Mouse (Mus musculus) limb, embryonic 14.5 days (tissue): ENCODE data around the gene Smarcc1. TPM values are rescaled to one million over a fixed set of nuclear protein-coding genes. Genes with fewer than 3 reads are reported as not detected.

Source experiments
- ATAC-seq: fragments of 200-750 bp; cut with Nextera tagmentation; 2 replicates; pipeline ENCODE4 v1.8.0; 2017; ENCODE audit warnings: low read depth, moderate number of reproducible peaks, moderate TSS enrichment; ENCODE audit not compliant: low FRiP score
- DNase-seq: peaks from one replicate; pipeline ENCODE4 v3.0.0-alpha.2; 2015; ENCODE audit warnings: low spot score
- H3K27ac ChIP-seq: fragments of 300-500 bp; sonication (generic); replicated peaks from 2 replicates; pipeline ENCODE4 v1.5.1; 2014; ENCODE audit warnings: low read depth, mild to moderate bottlenecking, low read length, moderate library complexity, mixed read lengths
- H3K27me3 ChIP-seq: fragments of 300-500 bp; sonication (generic); 2 replicates; pipeline ENCODE4 v1.6.1; 2014; ENCODE audit warnings: low read length, mixed read lengths; ENCODE audit not compliant: control insufficient read depth, insufficient read depth
- H3K36me3 ChIP-seq: fragments of 300-500 bp; sonication (generic); 2 replicates; pipeline ENCODE4 v1.6.1; 2014; ENCODE audit warnings: mild to moderate bottlenecking, low read length, moderate library complexity, mixed read lengths; ENCODE audit not compliant: control insufficient read depth, insufficient read depth
- H3K4me1 ChIP-seq: fragments of 300-500 bp; sonication (generic); 2 replicates; pipeline ENCODE4 v1.6.1; 2014; ENCODE audit warnings: antibody characterized with exemption, low read length, mixed read lengths; ENCODE audit not compliant: control insufficient read depth, insufficient read depth
- H3K4me2 ChIP-seq: fragments of 300-500 bp; sonication (generic); replicated peaks from 2 replicates; pipeline ENCODE4 v1.6.1; 2014; ENCODE audit warnings: low read depth, mild to moderate bottlenecking, low read length, moderate library complexity; ENCODE audit not compliant: severe bottlenecking
- H3K4me3 ChIP-seq: fragments of 300-500 bp; sonication (generic); replicated peaks from 2 replicates; pipeline ENCODE4 v1.5.1; 2014; ENCODE audit warnings: low read length
- H3K9ac ChIP-seq: fragments of 300-500 bp; sonication (generic); 2 replicates; pipeline ENCODE4 v1.6.1; 2014; ENCODE audit warnings: mild to moderate bottlenecking, low read depth, low read length, moderate library complexity; ENCODE audit not compliant: severe bottlenecking
- H3K9me3 ChIP-seq: fragments of 300-500 bp; sonication (generic); 2 replicates; pipeline ENCODE4 v1.6.1; 2016; ENCODE audit warnings: low read length; ENCODE audit not compliant: control insufficient read depth
- POLR2A ChIP-seq: fragments of 200-500 bp; IDR thresholded peaks from 2 replicates; pipeline ENCODE4 v1.8.0; 2012; ENCODE audit warnings: inconsistent platforms, mild to moderate bottlenecking, moderate library complexity, borderline replicate concordance; ENCODE audit not compliant: insufficient read depth, insufficient read length; ENCODE audit errors: extremely low read depth
- WGBS: fragments of 180-500 bp; shearing (Covaris S2); extraction: QIAGEN DNeasy Blood & Tissue Kit; methylation state at CpG from one replicate; pipeline ENCODE4 v1.1.7; 2014; 5-methylcytosine and 5-hydroxymethylcytosine counted together
- polyA plus RNA-seq, 2 experiments: library from polyadenylated mRNA; depleted of rRNA in 1 of 2; stranded (reverse) in 1 of 2; unstranded in 1 of 2; fragments of >200 nt; fragmentation: Nextera tagmentation in 1 of 2; extraction: Ambion mirVana in 1 of 2; gene quantifications; 2 replicates each; pipeline versions ENCODE4 v1.2.1 to v1.2.3; 2012 to 2014

Smarcc1 gene
- polyA plus RNA-seq, 2 experiments, result 72.8 to 132 TPM

DNA sequence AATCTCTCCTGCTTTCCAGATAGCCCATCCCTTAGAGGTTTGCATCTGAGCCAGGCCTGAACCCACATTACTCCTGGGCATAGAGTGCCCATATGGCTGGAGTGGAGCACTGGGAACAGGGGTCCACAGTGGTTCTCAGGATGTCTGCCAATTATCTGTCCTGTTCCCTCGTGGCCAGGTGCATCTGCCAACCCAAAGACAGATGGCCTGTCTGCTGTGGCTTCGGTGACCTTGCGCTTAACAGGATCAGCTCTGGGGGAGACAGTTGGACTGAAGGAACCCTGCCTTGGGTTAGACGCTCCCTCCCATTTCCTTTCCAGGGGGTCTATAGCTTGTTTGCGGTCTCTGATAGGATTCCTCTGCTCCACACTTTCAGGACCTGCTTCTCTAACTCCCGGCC, 141.1 kb downstream of the Smarcc1 start:
- WGBS, result 81% methylated on average over 6 of the region's 6 CpGs
- no peak overlapping the region for H3K9ac ChIP-seq
- H3K27me3 ChIP-seq, result no peaks in the 10 kb centered on the region
- no peak overlapping the region for H3K27ac ChIP-seq
- DNase-seq (no peak), ATAC-seq (no peak)
- H3K4me2 ChIP-seq, result no peak overlapping the region
- no peaks in the 10 kb centered on the region for H3K4me1 ChIP-seq
- H3K36me3 ChIP-seq, result no peaks in the 10 kb centered on the region
- TF ChIP-seq POLR2A, result no peak
- H3K4me3 ChIP-seq, result no peak overlapping the region
- no peaks in the 10 kb centered on the region for H3K9me3 ChIP-seq

DNA sequence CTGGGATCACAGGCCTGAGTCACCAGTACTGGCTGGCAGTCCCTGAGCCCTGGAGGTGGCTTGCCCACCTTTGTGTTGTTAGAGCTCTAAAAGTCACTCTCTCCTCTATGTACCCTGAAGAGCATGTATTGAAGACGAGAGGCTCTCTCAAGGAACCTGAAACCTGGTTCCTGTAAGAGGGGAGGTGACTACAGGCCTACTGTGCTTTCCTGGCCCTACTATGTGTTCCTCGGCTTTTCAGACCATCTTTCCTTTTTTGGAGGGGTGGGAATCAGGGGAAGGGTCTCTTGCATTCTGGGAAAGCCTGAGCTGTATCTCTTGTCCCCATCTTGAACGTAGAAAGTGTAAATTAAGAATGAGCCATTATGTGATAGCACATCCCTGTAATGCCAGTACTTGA, 141.6 kb downstream of the Smarcc1 start:
- DNase-seq, result no peak
- H3K4me1 ChIP-seq, result no peaks in the 10 kb centered on the region
- H3K4me2 ChIP-seq, result no peak overlapping the region
- ATAC-seq, result no peak
- 72% methylated on average over 3 of the region's 3 CpGs for WGBS
- no peaks in the 10 kb centered on the region for H3K36me3 ChIP-seq
- TF ChIP-seq POLR2A, result no peak
- no peaks in the 10 kb centered on the region for H3K27me3 ChIP-seq
- H3K4me3 ChIP-seq, result no peak overlapping the region
- H3K9me3 ChIP-seq, result no peaks in the 10 kb centered on the region
- no peak overlapping the region for H3K27ac ChIP-seq
- H3K9ac ChIP-seq, result no peak overlapping the region

- no peak for ATAC-seq
- Histone ChIP-seq H3K36me3 (no peaks in the 10 kb centered on the region), H3K9me3 (no peaks in the 10 kb centered on the region), H3K9ac (no peak overlapping the region), H3K4me1 (no peaks in the 10 kb centered on the region), H3K27me3 (no peaks in the 10 kb centered on the region), H3K27ac (no peak overlapping the region), H3K4me2 (no peak overlapping the region), H3K4me3 (no peak overlapping the region)
- no peak for DNase-seq
- 80% methylated on average over 8 of the region's 8 CpGs for WGBS
- TF ChIP-seq POLR2A, result no peak
Measured at GRCm38 (mm10) chr9:110263181-110263580, 145.7 kb downstream of the Smarcc1 start.

GRCm38 (mm10) chr9:110264991-110265390, 147.5 kb downstream of the Smarcc1 start:
- ATAC-seq, result no peak
- H3K27me3 ChIP-seq, result no peaks in the 10 kb centered on the region
- H3K4me3 ChIP-seq, result no peak overlapping the region
- no peak overlapping the region for H3K27ac ChIP-seq
- TF ChIP-seq POLR2A, result no peak
- no peaks in the 10 kb centered on the region for H3K36me3 ChIP-seq
- 73% methylated on average over 9 of the region's 9 CpGs for whole genome bisulfite sequencing
- no peak for DNase-seq
- no peaks in the 10 kb centered on the region for H3K9me3 ChIP-seq
- H3K9ac ChIP-seq, result no peak overlapping the region
- no peaks in the 10 kb centered on the region for H3K4me1 ChIP-seq
- H3K4me2 ChIP-seq, result no peak overlapping the region

DNA sequence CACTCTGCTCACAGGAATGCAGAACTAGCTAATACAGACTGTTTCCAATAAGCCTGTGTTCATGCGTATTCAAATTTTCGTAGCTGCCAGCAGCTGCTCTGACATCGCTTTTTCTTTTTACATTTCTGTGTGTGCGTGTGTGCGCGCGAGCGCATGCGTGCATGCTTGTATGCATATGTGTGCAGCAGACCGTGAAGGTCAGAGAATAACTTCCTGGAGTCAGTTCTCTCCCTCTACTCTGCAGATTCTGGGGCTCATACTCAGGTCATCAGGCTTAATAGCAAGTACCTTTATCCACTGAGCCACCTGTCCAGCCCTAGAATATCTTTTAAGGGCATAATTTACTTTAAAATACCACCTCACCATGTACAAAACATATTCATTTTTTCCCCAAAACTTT, 150.9 kb downstream of the Smarcc1 start:
- H3K27me3 ChIP-seq, result no peaks in the 10 kb centered on the region
- DNase-seq, result no peak
- no peak overlapping the region for H3K9ac ChIP-seq
- no peaks in the 10 kb centered on the region for H3K36me3 ChIP-seq
- H3K4me1 ChIP-seq, result peaks cover 2% of the 10 kb centered on the region; the same call in 1 of the 2 replicates
- no peak for ATAC-seq
- no peak overlapping the region for H3K27ac ChIP-seq
- H3K9me3 ChIP-seq, result no peaks in the 10 kb centered on the region
- no peak for TF ChIP-seq POLR2A
- no peak overlapping the region for H3K4me2 ChIP-seq
- H3K4me3 ChIP-seq, result no peak overlapping the region
- WGBS, result 90% methylated on average over 10 of the region's 10 CpGs

GRCm38 (mm10) chr9:110272330-110272729, 154.8 kb downstream of the Smarcc1 start:
- 88% methylated on average over 3 of the region's 3 CpGs for WGBS
- Histone ChIP-seq H3K27ac (no peak overlapping the region), H3K27me3 (no peaks in the 10 kb centered on the region), H3K9me3 (no peaks in the 10 kb centered on the region), H3K4me3 (no peak overlapping the region), H3K9ac (no peak overlapping the region), H3K4me1 (peaks cover 3% of the 10 kb centered on the region; the same call in 1 of the 2 replicates), H3K4me2 (no peak overlapping the region), H3K36me3 (no peaks in the 10 kb centered on the region)
- ATAC-seq (no peak), DNase-seq (no peak)
- TF ChIP-seq POLR2A, result no peak
